Mouse (Mus musculus) layer of hippocampus, adult 9-10 months (tissue): ENCODE results near the gene Nap1l4.
A peak's percentile ranks its signal among the peaks of the same experiment; 100 is the strongest.
"Not testable (repeated sequence)": the region's sequence is repeated elsewhere in the genome, so short reads cannot be mapped to it uniquely, and the experiment has no call there.

Experiments used
- DNase-seq: peaks from one replicate; pipeline ENCODE4 v3.0.0; 2022; ENCODE audit warnings: low spot score

Gene Nap1l4

DNA sequence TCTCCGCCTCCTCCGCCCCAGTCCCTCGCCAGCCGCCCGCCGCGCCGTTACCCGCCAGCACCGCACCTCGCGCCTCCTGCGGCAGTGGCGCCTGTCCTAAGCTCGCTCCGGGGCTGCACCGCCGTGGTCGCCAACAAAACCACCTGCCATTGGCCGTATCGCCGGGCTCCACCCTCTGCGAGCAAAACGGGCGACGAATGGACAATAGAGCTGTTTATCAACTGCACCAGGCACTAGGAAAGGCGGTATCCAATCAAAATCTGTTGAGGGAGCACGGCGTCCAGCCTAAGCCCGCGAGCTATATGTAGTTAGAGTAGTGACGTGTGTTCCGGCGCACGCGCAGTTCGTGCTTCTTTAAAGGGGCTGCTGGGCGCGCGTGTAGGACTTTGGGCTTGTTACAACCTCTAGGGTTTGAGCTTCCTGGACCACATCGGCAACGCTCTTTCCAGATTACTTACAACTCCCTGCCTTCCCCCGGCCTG is at the start of gene Nap1l4:
Gene Nap1l4, minus strand, starts transcription at position 131 of the 482 bp plus-strand sequence.
- peak; percentile 100 for DNase-seq

DNA sequence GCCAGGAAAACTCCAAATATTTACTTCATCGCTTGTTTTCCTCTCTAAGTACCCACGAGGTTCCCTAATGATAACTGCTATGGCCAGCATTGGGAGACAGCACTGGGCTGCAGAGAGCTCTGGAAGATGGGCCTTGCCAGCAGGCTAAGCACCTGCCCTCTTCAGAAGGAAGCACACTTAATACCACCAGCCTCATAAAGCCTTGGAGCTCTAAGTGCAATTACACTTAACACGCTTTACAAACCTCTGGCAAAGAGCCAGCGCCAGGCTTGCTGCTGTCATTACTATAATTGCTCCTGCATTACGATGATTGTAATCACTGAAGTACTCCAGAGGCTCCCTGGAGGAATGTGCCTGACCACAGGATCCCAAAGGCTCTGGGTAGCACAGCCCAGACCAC is 46.0 kb upstream of the Nap1l4 start:
- no peak for DNase-seq

DNA sequence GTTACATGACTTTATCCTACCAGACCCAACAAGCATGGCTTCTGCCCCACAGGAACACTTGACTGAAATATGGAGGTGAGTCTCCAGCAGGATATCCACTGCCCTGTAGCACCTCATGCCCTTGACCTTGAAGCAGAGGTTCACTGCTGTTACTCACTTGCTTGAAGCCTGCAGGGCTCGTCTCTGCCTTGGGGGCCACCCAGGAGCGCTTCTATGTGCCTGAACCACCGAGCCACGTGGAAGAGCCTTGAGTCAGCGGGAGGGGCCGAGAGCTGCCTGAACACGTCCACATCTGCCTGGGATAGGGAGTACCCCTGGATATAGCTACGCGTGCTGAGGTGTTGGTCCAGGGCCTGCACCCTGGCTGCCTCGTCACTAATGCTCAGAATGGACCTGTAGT is 43.3 kb upstream of the Nap1l4 start:
- no peak for DNase-seq

DNA sequence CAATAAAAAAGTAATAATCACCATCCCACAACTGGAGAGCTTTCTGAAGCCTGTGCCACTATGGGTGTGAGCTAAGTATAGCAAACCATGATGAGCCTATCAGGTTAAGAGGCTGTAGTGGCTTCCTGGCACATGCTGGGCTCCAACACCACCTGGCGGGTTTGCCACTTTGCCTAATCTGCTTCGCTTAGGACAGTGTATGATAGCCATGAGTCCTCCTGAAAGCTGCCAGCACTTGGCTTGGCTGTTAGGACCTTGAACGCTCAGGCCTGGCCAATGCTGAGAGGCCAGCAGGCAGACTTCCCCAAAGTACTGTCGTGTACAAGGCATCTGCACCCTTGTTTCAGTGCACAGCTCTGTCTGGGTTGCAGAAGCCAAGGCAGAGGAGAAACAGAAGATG is 39.1 kb upstream of the Nap1l4 start:
- no peak for DNase-seq

DNA sequence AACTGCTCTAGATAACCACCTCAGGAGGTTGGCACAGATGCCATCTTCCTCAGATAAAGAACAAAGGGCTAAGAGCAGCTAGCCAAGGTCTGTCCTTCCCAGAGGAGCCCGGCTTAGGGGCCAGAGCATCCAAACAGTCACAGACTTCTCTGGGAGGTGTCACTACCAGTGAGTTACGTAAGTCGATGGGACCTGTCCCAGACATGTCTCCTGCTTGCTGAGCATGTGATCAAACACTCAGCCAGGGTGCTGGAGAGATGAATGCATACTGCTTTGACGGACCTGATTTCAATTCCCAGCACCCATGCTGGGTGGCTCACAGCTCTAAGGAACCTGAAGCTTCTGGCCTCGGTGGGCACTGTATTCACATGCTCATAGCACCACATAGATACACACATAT is 38.7 kb upstream of the Nap1l4 start:
- DNase-seq, result no peak

DNA sequence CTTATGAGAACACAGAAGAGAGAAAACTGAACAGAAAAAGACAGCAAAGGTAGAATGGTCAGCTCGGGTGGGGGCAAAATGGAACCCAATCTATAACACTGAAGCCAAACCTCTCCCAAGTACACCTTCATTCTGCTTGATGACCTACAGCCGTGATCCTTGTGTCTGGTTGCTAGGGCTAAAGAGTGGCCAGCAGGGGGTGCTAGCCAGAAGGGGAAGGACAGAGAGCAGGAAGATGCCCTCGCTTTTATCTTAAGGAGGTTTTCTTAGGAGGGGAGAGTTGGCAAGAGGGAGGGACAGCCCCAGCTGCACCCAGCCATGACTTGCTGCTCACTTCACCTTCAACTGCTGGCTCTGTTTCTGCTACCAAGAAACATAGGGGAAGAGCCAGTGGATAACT is 35.0 kb upstream of the Nap1l4 start:
- DNase-seq, result no peak

DNA sequence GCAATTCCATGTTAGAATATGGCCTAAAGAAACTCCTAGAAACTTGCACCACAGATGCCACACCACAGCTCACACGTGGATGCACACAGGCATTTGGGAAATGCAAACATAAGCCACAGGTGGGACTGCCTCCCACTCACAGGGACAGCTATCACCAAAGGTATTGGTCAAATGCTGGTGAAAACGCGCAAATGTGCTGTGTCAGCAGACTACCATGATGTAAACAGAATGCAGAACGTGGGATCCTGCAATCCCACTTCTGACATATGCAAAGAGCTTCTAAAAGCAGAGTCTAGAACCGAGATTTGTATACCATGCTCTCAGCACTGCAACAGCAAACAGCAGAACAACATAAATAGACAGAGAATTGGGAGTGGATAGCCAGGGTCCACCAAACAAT is 34.1 kb upstream of the Nap1l4 start:
- no peak for DNase-seq

DNA sequence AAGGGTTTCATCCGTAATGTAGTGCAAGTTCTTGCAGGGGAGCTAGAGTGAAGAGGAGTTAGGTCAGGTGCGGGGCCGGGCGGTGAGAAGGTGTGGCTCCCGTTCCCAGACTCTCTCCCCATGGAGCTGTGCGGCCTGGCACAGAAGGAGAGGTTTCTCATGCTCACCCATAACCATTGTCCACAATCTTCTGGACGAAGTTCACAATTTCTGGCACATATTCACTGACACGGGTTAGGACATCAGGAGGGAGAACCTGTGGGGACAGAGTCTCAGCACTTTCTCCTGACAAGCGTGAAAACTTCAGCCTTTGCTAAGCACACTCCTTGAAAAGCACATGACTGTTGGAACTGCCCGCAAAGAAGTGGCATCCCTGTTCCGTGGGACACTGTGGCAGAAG is 26.8 kb upstream of the Nap1l4 start:
- DNase-seq, result no peak

DNA sequence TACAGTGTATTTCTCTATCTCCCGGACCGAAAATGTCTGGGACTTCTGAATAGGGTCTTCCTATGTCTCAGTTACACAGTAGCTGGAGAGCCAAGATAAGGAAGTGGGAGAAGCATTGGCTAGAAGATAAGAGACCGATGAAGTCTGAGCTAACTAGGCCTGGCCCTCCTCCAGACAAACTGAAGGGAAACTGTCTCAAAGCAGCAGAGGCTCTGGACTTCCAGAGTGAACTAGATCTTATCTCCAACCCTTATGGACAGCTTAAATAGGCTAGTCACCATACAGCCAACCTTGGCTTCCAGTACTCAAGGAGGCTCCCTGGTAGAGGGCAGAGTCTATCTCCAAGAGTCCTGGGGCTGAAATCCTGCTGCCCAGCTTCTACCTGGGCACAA is 16.7 kb upstream of the Nap1l4 start:
- no peak for DNase-seq

DNA sequence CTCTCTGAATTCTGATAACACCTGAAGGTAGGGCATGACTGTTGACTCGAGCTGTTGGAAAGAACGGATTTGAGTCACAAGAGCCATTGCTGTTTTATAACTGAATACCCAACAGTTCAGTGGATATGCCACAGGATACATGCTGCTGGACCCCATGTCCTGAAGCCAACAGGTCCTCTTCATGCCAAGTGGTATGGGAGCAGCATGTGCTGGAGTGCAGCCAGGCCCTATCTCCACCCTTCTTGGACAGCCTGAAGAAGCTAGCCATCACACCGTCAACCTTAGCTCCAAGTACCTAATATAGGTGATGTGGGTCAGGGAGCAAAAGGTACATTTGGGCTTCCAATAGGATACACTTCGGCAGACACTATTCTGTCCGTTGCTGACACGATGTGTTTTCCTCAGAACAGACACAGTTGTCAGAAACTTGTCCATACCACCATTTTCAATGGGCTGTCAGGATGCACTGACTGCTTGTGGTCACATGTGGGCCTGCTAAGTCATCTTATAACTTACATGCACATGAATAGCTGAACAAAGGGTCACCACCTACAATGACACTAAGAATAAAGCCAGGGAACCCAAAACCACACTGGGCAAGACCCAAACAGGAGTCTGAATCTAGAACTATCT is 16.2 kb upstream of the Nap1l4 start:
- DNase-seq, result no peak

DNA sequence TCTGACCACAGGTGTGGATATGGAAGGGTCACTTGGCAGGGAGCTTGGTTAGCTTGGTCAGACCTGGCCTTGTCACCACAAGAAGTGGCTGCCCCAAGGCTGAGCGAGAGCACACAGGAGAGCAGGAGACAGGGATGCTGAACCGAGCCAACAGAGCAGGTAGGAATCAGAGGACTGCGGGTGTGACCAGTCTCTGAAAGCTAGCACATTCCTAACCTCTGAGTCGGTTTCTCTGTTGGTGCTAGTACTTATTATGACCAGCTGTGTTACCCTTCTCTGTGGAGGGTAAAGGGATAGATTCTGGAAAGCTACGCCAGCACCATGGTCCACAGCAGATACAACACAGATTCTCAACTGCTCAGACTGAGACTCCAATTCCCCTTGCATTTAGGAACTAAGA is 14.9 kb upstream of the Nap1l4 start:
- DNase-seq, result no peak

DNA sequence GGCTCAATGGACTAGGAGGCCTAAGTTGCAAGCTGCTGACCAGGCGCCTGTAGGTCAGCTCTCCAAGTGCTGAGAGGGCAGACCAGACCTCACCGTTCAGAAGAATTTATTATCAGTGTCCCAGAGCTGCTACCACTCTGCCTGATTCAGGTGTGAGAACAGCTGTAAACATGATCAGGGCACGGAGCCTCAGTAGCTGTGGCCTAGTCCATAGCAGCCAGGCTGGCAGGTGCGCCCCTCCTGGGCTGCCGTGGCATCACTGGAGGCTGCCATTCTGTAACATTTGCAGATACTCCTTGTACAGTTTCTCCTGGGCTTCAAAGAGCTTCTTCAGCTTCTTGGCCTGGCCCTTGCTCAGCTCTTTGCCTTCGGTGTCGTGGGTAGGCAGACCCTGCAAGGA is 8.7 kb upstream of the Nap1l4 start:
- DNase-seq, result no peak

DNA sequence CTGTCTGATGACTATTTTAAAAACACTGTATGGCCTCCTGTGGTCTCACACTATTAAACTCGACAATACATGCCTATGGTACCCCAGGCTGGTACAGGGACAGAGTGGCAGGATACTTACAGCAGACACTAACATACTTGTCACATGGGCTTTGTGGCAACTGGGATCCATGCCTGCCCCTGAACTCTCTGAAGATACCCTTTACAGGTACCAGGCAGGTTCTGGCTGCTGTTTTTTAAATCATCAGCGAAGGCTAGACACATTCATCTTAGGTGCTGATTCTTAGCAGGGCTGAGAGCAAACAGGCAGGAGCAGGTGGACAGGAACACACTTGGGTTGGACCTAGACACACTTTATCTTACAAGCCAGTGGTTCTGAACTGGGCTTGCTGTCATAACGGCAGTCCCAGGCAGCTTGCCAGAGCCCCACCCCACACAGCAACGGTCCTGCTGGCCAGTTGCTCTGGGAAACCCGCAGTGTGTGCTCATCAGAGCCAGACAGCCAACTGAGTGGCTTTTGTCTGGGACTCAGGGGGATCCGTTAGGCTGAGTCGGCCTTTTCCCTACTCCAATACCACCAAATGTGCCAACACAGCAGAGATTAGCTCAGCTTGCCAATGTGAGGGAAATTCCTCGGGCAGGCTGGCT is 8.2 kb upstream of the Nap1l4 start:
- no peak for DNase-seq

DNA sequence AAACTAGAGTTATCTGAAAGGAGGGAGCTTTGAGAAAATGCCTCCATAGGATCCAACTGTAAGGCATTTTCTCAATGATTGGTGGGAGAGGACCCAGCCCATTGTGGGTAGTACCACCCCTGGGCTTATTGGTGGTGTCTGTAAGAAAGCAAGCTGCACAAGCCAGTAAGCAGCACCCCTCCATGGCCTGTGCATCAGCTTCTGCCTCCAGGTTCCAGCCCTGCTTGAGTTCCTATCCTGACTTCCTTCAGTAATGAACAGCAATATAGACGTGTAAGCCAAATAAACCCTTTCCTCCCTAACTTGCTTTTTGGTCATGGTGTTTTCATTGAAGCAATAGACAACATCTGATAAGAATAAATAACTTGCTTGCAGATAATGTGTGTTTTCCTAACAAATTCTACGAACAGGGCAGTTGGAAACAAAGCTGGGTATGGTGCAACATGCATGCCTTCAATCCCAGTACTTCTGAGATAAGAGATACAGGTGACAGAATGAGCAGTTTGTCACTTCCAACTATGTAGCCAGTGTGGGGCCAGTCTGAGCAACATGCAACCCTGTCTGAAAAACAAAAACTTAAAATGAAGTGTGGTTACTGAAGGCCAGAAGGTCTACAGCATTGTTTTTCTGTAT is 798 bp upstream of the Nap1l4 start:
- DNase-seq, result no peak

DNA sequence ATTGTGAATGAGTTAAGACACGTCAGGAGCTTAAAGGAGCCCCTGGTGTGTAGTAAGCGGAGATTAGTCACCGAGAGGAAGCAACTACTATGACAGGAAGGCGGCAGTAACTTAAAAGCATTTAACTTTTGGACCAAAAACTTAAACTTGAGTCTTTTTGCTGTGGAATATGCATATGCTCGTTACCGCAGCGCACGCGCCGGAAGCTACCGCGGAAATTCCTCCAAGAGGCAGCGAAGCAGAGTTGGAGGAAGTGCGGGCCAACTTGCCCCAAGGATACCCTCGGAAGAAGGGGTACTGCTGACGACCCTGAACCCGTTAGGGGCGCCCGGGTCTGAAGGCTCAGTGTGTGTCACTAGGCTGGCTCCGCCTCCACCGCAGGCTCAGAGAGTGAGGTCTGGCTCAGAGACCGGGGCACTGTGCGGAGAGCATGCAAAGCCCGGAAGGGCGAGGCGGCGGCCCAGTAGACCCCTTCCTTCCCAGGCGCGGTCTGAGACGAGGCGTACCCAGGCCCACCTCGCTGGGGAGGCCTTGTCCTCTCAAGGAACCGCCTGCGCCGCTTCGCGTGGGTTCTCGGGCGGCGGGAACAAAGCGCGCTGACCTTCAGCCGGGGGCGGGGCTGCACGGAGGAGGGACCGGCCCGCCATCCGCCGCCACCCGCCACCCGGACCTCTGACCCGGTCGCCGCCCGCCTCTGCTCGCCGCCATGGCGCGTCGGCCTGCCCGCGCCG is 510 bp downstream of the Nap1l4 start:
- no peak for DNase-seq

DNA sequence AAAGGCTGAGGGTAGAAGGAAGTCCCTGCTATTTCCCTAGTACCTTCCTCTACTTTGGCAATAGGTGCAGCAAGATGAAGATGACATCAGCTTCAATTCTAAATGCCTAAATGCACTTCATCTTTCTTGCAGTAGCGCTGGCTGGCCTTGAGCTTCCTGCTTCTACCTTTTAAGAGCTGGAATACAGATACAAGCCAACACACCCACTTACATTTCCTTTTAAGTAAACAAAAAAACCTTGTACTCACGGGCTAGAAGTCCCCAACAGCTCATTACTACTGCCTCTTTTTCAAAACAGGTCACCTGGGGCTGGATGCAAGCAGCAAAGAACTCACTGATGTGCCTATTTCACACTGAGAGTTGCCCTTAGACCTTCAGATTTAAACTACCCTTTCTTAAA is 2.4 kb downstream of the Nap1l4 start:
- no peak for DNase-seq

DNA sequence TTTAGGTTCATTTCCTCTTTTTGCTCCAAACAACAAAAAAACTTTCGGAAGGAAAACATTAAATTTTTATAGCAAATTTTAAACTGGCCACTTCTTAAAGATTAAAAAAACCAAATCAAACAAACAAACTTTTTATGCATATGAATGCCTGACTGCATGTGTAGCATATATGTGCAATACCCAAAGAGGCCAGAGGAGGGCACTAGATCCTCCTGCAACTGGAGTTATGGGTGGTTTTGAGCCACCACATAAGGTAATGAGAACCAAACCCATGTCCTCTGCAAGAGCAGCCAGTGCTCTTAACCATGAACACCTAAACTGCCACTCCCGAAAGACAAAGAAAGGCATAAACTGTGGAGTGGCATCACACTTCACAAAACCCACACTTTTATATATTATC is 4.5 kb downstream of the Nap1l4 start:
- DNase-seq, result no peak

DNA sequence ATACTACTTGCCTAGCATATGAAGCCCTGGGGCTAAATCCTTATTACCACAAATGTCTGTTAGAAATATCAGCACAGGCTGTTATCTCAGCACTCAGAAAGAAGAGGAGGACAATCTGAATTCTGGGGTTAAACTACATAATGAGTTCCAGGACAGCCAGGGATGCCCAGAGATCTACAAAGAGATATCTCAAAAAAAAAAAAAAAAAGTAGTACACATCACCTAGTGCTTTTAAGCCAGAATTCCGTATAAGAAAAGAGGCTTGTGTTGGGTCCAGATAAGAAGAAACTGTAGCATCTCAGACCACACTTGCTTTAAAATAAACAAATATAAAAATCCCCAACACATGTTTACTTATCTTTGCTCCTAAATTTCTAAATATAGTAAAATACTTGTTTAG is 10.2 kb downstream of the Nap1l4 start:
- no peak for DNase-seq

DNA sequence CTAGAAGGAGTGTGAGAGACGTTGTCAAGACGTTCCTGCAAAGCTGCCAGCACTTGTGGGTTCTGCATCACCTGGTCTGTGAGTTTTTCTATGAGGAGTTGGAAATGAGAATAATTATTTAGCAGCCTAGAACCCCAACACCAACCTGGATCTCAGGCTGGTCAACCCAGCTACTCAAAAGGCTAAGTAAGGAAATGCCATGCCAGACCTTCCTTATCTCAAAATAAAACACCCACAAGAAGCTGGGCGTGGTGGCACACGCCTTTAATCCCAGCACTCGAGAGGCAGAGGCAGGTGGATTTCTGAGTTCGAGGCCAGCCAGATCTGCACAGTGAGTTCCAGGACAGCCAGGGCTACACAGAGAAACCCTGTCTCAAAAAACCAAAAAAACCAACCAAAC is 10.7 kb downstream of the Nap1l4 start:
- not testable (repeated sequence) for DNase-seq

DNA sequence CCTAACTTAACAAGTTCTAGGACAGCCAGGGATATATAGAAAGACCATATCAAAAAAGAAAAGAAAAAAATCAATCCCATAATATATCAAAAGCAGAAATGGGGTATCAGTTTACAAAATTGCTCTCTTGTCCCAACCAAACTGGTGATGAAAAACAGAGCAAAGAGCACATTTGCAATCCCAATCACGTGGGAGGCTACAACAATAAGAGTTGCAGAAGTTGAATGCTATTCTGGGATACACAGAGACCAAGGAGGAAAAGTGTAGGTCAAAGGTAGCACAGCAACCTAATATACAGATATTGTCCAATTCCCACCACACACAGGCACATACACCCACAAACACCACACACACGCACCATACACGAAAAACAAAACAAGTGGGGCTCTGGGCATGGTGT is 12.7 kb downstream of the Nap1l4 start:
- DNase-seq, result no peak

DNA sequence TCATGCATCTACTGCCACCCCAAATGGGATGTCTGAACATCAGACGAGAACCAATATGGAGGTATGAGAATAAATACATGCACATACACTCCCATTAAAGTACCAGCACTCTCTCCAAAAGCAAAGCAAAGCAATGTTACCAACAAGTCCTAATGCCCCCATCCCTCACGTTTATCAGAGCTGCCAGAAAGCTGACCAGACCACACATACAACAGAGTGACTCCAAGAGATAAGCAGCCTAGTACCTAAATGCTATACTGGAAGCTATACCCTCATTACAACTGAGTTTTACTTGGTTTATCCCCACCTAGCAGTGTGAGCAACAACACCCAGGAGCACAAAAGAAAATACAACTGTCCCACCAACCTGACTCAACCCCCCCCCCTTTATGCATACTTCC is 15.6 kb downstream of the Nap1l4 start:
- no peak for DNase-seq

DNA sequence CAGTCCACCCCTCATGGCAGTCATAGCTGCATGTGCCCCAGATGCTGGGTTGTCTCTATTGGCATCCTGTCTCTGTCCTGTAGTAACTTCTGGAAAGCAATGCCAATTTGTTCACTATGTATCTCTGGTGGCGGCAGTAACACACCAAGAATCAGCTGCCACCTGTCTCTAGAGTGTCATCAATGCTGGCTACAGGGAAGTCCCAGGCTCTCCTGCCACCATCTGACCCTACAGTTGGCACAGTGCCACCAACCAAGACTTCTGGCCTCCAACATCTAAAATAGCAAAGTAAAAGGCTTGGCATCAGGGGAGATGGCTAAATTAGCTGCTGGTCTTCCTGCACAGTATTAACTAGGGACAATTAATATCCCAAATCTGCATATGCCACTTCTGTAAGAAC is 16.5 kb downstream of the Nap1l4 start:
- no peak for DNase-seq

DNA sequence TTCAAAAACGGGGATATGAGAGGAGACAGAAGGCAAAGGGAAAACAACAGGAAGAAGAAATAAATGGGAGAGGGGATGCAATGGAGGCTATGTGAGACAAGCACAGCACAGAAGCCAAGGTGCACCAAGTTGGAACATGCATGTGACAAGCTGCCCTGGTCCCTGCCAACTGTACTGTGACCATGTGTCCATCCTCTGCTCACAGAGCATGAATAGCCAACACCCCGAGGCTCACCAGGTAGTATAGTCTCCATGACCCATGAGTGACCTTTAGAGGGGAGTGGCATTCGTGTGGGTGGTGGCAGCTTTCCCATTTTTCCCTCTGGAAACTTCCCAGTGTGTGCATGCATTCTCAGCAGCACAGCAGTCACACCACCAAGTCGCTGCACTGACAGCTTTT is 29.6 kb downstream of the Nap1l4 start:
- no peak for DNase-seq
